Mouse (Mus musculus): ENCODE results near the gene Med10. TPM values are rescaled to one million over a fixed set of nuclear protein-coding genes. Genes with fewer than 3 reads are reported as not detected.

The Med10 gene
- 10 to 100 TPM; 39.3 to 41.8 TPM for total RNA-seq (2021)

DNA sequence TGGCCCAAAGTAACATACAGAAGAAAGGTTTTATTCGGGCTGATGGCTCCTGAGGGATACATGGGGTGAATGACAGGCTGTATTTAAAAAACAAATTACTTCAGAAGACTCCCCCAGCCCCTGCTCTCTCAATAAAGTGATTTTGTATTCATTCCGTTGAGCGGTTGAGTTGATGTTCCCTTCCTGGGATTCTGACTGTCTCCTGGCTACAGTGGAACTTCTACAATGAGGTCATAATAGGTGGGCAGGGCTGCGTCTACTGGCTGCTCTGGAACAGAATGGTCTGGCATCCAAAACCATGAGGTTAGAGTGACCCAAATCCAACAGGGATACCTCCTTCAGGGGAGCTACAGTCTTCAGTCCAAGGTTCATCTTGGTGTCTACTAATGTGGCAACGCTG lies at the start of gene Med10:
Gene Med10, plus strand, starts transcription at position 301 of the 400 bp plus-strand sequence.
- DNase-seq: no peak
- intact Hi-C loops (cut with DNase I): no loop called here

GRCm38 (mm10) chr13:69752875-69753274 lies 49.3 kb upstream of the Med10 start:
- no peak for DNase-seq
- intact Hi-C loops (cut with DNase I): no loop called here

- intact Hi-C loops (cut with DNase I): no loop called here
- no peak for DNase-seq
These were observed 43.2 kb upstream of the Med10 start for GRCm38 (mm10) chr13:69758979-69759378.

GRCm38 (mm10) chr13:69761393-69761792 lies 40.8 kb upstream of the Med10 start:
- peak; percentile 76 to 83 for DNase-seq
- intact Hi-C loops (cut with DNase I): no loop called here

GRCm38 (mm10) chr13:69764646-69765045 lies 37.5 kb upstream of the Med10 start:
- no peak for DNase-seq
- intact Hi-C loops (cut with DNase I): no loop called here

DNA sequence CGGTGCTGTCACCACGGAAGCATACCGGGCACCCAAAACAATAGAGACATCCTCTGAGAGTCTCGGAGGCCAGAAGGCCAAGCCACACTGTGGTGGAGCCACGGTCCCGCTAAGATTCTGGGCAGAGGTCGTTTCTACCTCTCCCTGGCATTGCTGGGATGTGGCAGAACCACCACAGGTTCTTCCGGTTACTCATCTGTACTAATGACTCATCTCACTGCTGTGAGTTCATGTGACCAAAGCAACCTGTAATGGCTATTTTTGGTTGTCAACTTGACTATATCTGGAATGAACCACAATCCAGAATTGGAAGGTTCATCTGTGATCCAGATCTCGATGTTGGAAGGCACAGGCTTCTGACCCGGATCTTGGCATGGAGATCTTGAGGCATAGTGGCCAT lies 34.0 kb upstream of the Med10 start:
- no peak for DNase-seq
- intact Hi-C loops (cut with DNase I): no loop called here

DNA sequence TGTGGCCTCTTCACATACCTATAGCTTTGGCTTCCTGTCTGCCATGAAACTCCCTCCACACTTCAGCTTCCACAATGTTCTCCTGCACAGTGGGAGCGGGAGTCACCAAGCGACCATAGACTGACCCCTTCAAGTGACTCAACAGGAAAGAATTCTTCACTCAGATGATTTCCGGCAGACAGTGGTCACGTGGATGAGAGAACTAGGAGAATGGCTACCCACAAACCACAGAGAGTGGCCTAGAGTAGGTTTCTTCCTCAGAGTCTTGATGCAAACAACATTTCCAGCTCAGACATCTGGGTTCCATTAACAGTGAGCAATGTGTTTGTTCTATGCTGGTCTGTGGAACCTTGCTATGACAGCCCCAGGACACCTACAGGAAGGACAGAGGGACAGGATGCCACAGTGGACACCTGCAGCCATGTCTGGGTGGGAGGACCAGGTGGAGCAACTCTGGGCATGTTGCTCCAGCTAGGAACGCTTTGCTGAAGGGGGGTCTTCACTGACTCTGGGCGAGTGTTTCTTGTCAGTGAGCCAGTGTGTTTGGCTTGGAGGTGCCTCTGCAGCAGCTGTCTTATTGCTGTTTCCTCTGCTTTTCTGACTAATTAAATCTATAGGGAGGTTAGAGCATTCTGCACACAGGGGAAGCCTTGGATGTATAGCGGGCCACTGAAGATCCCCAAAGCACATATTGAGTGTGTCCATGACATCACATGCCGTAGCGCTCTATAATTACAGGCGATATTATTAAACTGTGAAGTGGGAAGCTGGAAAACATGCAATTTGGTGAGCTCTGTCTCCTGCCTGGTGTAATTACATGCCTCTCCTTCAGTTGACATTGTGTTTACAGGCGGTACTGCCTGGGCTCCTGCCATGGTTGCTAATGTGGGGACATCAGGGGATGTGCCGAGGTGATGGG lies 31.4 kb upstream of the Med10 start:
- intact Hi-C loops (cut with DNase I): no loop called here
- no peak for DNase-seq

GRCm38 (mm10) chr13:69772358-69772757 lies 29.8 kb upstream of the Med10 start:
- no peak for DNase-seq
- intact Hi-C loops (cut with DNase I): no loop called here

DNA sequence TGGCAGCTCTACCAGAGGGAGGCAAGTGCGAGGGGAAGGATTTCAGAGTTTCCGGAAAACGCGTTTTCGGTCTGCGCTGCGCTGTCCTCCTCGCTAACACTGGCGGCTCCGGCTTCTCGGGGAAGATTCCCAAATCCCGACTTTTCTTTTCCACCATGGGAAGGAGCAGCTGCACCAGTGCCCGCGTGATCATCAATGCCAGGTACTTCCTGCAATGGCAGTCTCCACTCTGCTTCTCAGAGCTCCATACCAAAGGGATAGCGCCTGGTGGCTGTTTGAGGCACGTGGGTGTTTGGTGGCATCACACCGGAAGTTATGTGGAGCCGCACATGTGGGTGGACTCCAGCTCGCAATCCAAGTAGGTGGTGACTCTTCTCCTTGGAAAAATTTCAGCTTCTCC lies 24.0 kb upstream of the Med10 start:
- DNase-seq: no peak
- intact Hi-C loops (cut with DNase I): no loop called here

GRCm38 (mm10) chr13:69788704-69789103 lies 13.5 kb upstream of the Med10 start:
- intact Hi-C loops (cut with DNase I): no loop called here

GRCm38 (mm10) chr13:69791814-69792213 lies 10.4 kb upstream of the Med10 start:
- no peak for DNase-seq
- intact Hi-C loops (cut with DNase I): no loop called here

More at GRCm38 (mm10) chr13:69788704-69789103, 13.5 kb upstream of the Med10 start:
- DNase-seq: no peak

DNA sequence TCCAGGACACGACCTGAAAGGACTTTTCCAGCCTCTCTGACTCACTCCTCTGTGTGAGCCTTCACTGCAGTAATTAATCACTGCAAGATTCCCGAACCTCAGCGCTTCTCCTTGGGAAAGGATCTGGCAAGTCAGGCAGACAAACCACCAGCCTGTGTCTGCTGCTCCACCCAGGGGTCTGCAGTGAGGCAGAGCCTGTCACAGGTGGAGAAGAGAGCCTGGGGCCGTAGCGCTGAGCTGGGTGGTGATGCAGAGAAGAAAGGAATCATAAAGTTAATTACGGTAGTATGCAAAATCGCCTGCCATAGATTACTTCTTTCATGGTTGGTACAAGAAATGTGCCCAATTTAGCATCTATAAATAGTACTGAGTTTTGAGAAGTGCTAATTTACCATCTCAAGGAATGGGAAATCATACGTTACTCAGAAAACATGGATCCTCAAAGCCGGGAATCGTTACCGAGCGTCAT lies 9.6 kb upstream of the Med10 start:
- no peak for DNase-seq
- intact Hi-C loops (cut with DNase I): no loop called here

- intact Hi-C loops (cut with DNase I): no loop called here
- no peak for DNase-seq
These were observed 7.4 kb upstream of the Med10 start for GRCm38 (mm10) chr13:69794808-69795207.

DNA sequence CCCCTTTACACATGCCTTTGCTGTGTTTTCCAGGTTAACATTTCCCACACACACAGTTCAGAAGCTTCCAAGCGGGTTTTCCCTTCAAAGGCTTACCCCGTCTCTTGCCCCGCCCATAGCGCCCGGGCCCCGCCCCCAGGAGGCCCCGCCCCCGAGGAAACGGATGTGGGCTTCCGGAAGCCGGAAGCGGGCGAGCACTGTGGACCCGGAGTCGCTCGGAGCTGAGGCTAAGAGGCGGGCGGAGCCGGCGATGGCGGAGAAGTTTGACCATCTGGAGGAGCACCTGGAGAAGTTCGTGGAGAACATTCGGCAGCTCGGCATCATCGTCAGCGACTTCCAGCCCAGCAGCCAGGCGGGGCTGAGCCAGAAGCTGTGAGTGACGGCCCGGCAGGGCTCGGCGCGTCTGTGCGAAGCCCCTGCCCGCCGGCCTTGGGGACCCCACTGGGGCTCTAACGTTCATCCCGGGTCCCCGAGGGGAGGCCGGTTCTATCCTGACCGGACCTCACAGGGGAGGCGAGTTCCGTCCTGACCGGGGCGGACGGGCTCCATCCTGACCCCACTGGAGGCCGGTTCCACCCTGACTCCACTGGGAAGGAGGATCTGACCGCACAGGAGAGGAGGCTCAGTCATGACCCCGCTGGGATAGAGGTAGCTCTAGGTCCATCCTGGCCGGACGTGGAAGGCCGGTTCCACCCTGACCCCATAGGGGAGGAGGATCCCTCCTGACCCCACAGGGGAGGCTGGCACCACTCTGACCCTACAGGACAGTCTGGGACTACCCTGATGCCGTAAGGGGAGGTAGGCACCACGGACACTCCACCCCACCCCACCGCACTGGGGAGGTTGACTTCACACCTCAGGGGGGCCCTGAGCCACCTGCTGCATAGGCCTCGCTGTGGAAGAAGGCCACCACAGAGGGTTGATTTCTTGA lies 7.8 kb downstream of the Med10 start:
- DNase-seq: peak; percentile 88 to 93
- intact Hi-C loops (cut with DNase I): loop anchor here (5.0 kb wide), 2 partner anchors 68 to 182 kb away; no protein-coding TSS in a partner anchor

- intact Hi-C loops (cut with DNase I): loop anchor here (5.0 kb wide), 2 partner anchors 69 to 181 kb away; no protein-coding TSS in a partner anchor
- peak; percentile 2 to 3 for DNase-seq
These were observed 8.9 kb downstream of the Med10 start for GRCm38 (mm10) chr13:69810936-69811680.

DNA sequence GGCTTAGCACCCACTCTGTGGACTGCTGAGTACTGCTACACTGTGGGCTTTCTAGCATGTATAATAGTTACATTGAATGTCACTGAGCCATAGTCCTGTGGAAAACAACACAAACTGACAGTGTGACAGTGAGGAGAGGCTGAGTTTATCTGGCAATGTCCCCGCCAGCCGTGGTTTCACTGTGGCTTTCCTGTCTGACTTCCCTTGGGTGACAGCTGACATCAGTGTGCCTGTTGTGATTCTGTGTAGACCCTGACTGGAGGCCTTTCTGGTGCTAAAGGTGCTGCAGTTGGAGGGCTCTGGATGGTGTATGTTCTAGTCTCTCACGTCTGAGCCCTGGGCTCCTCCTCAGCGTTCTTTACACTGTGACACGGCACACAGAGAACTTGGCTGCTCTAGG lies 11.7 kb downstream of the Med10 start:
- DNase-seq: no peak
- intact Hi-C loops (cut with DNase I): loop anchor here (5.0 kb wide), 2 partner anchors 72 to 178 kb away; no protein-coding TSS in a partner anchor

DNA sequence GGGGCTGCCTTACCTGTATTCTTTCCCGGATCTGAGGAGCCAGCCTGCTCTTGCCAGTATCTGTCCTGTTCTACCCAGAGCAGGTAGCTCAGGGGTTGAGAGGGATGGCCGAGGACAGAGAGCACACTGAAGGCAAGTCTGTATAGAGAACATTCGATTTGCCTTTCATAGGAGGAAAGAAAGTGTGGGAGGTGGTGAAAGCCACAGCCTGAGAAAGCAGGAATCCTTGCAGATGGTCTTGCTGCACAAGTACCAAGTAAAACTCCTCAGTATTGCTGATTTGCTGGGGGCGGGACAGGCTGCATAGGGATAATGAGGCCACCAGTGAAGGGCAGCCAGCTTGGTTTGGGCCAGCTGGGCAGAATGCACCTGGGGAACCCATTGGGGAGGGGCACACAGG lies 16.1 kb downstream of the Med10 start:
- DNase-seq: no peak
- intact Hi-C loops (cut with DNase I): no loop called here

DNA sequence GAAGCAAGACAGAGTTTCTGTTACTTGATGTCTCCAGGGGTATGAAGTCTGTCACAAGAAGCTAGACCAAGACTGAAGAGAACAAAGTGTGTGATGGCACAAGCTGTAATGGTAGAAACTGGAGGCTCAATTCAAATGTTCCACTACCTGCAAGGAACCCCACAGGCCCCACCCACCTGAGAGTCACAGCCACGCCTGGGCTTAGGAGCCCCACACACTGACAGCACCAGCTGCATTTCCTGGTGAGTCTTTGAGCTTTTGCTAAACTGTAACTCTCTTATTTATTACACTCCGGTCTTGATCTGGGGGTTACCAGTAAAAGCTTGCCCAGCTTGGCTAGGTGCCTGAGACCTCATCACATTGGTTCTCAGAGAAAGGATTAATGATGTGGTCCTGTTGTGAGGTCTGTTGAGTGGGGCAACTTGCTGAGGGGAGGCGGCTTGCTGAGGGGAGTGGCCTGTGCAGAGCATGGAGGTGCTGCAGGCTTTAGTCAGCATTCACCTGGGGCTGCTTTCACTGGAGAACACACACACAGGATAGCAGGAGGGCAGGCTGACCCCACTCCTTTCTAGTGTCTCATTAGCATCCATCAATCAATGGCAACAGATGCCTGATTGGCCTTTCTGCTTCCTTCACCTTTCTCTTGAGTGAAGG lies 19.1 kb downstream of the Med10 start:
- DNase-seq: no peak

GRCm38 (mm10) chr13:69823920-69824637 lies 21.9 kb downstream of the Med10 start:
- intact Hi-C loops (cut with DNase I): no loop called here
- no peak for DNase-seq

More for the DNA sequence above, 19.1 kb downstream of the Med10 start:
- intact Hi-C loops (cut with DNase I): no loop called here

All from heart, postnatal 10 days (tissue).